Mouse (Mus musculus) intestine, embryonic 16.5 days (tissue): Measurements from ENCODE around the gene Drg2. TPM values are rescaled to one million over a fixed set of nuclear protein-coding genes. Genes with fewer than 3 reads are reported as not detected.
"Not testable (repeated sequence)": the region's sequence is repeated elsewhere in the genome, so short reads cannot be mapped to it uniquely, and the experiment has no call there.

Experiments
- ATAC-seq: fragments of 200-750 bp; cut with Nextera tagmentation; 2 replicates; pipeline ENCODE4 v1.8.0; 2017; ENCODE audit warnings: moderate TSS enrichment, moderate library complexity
- H3K27ac ChIP-seq: fragments of 300-500 bp; sonication (generic); 2 replicates; pipeline ENCODE4 v1.5.1; 2014; ENCODE audit warnings: mild to moderate bottlenecking, low read length
- H3K27me3 ChIP-seq: fragments of 300-500 bp; sonication (generic); replicated peaks from 2 replicates; pipeline ENCODE4 v1.6.1; 2014; ENCODE audit warnings: low read length, control low read depth, mixed read lengths; ENCODE audit not compliant: control insufficient read depth, insufficient read depth
- H3K36me3 ChIP-seq: fragments of 300-500 bp; sonication (generic); 2 replicates; pipeline ENCODE4 v1.6.1; 2014; ENCODE audit warnings: low read length, control low read depth; ENCODE audit not compliant: control insufficient read depth, insufficient read depth
- H3K4me1 ChIP-seq: fragments of 300-500 bp; sonication (generic); 2 replicates; pipeline ENCODE4 v1.6.1; 2014; ENCODE audit warnings: low read length, control low read depth, mixed read lengths; ENCODE audit not compliant: control insufficient read depth, insufficient read depth
- H3K4me2 ChIP-seq: fragments of 300-500 bp; sonication (generic); 2 replicates; pipeline ENCODE4 v1.6.1; 2014; ENCODE audit warnings: low read depth, low read length, control low read depth
- H3K4me3 ChIP-seq: fragments of 300-500 bp; sonication (generic); 2 replicates; pipeline ENCODE4 v1.5.1; 2014; ENCODE audit warnings: mild to moderate bottlenecking, low read length
- H3K9ac ChIP-seq: fragments of 300-500 bp; sonication (generic); 2 replicates; pipeline ENCODE4 v1.6.1; 2014; ENCODE audit warnings: low read depth, low read length
- H3K9me3 ChIP-seq: fragments of 300-500 bp; sonication (generic); 2 replicates; pipeline ENCODE4 v1.6.1; 2016; ENCODE audit warnings: low read length, control low read depth; ENCODE audit not compliant: control insufficient read depth
- WGBS: fragments of 180-500 bp; shearing (Covaris S2); extraction: QIAGEN DNeasy Blood & Tissue Kit; methylation state at CpG from one replicate; pipeline ENCODE4 v1.1.7; 2014; 5-methylcytosine and 5-hydroxymethylcytosine counted together
- polyA plus RNA-seq: library from polyadenylated mRNA; unstranded; fragments of >200 nt; fragmentation: Nextera tagmentation; extraction: Ambion mirVana; gene quantifications from 2 replicates; pipeline ENCODE4 v1.2.1, GENCODE M21; 2015

Gene Drg2
- polyA plus RNA-seq, 1 experiment from 2014 or later = 107 TPM

- no peak for ATAC-seq
- no peak overlapping the region for H3K4me2 ChIP-seq
- H3K4me1 ChIP-seq = peaks cover 11% of the 10 kb centered on the region
- no peak overlapping the region for H3K27ac ChIP-seq
- WGBS = 72% methylated on average over 5 of the region's 6 CpGs
- no peaks in the 10 kb centered on the region for H3K27me3 ChIP-seq
- H3K9ac ChIP-seq = no peak overlapping the region
- H3K4me3 ChIP-seq = no peak overlapping the region
- H3K36me3 ChIP-seq = no peaks in the 10 kb centered on the region; the same call in 1 of the 2 replicates
- no peaks in the 10 kb centered on the region for H3K9me3 ChIP-seq
Observed at GRCm38 (mm10) chr11:60422046-60422668, 32.2 kb upstream of the Drg2 start.

GRCm38 (mm10) chr11:60423006-60423405 is 31.4 kb upstream of the Drg2 start:
- no peak for ATAC-seq
- H3K4me3 ChIP-seq = no peak overlapping the region
- no peak overlapping the region for H3K9ac ChIP-seq
- no peaks in the 10 kb centered on the region for H3K9me3 ChIP-seq
- H3K27ac ChIP-seq = no peak overlapping the region
- H3K27me3 ChIP-seq = no peaks in the 10 kb centered on the region
- peaks cover 2% of the 10 kb centered on the region; the same call in 1 of the 2 replicates for H3K36me3 ChIP-seq
- H3K4me1 ChIP-seq = peaks cover 11% of the 10 kb centered on the region
- 64% methylated on average over 1 of the region's 1 CpGs for WGBS
- no peak overlapping the region for H3K4me2 ChIP-seq

GRCm38 (mm10) chr11:60426417-60426816 is 28.0 kb upstream of the Drg2 start:
- no peaks in the 10 kb centered on the region for H3K9me3 ChIP-seq
- no peaks in the 10 kb centered on the region for H3K27me3 ChIP-seq
- WGBS = 79% methylated on average over 1 of the region's 1 CpGs
- H3K27ac ChIP-seq = peak overlapping the region; percentile 71
- H3K4me1 ChIP-seq = no peaks in the 10 kb centered on the region
- H3K9ac ChIP-seq = no peak overlapping the region
- peaks cover 2% of the 10 kb centered on the region; the same call in 1 of the 2 replicates for H3K36me3 ChIP-seq
- H3K4me3 ChIP-seq = no peak overlapping the region
- peak; percentile 57 for ATAC-seq
- no peak overlapping the region for H3K4me2 ChIP-seq

GRCm38 (mm10) chr11:60427628-60428027 is 26.8 kb upstream of the Drg2 start:
- peak overlapping the region; percentile 11; the same call in 1 of the 2 replicates for H3K9ac ChIP-seq
- H3K4me2 ChIP-seq = no peak overlapping the region
- no peaks in the 10 kb centered on the region for H3K4me1 ChIP-seq
- H3K4me3 ChIP-seq = no peak overlapping the region
- no peaks in the 10 kb centered on the region for H3K27me3 ChIP-seq
- H3K36me3 ChIP-seq = peaks cover 2% of the 10 kb centered on the region
- H3K9me3 ChIP-seq = no peaks in the 10 kb centered on the region
- peak overlapping the region; percentile 71 for H3K27ac ChIP-seq
- WGBS = 67% methylated on average over 3 of the region's 3 CpGs
- ATAC-seq = peak; percentile 85

- no peak overlapping the region for H3K4me2 ChIP-seq
- H3K4me1 ChIP-seq = no peaks in the 10 kb centered on the region
- no peak overlapping the region for H3K27ac ChIP-seq
- ATAC-seq = no peak
- H3K36me3 ChIP-seq = peaks cover 13% of the 10 kb centered on the region
- H3K27me3 ChIP-seq = no peaks in the 10 kb centered on the region
- H3K4me3 ChIP-seq = no peak overlapping the region
- H3K9me3 ChIP-seq = no peaks in the 10 kb centered on the region
- no peak overlapping the region for H3K9ac ChIP-seq
Observed at GRCm38 (mm10) chr11:60433501-60433900, 20.9 kb upstream of the Drg2 start.

GRCm38 (mm10) chr11:60435133-60435532 is 19.3 kb upstream of the Drg2 start:
- ATAC-seq = no peak
- H3K27ac ChIP-seq = no peak overlapping the region
- no peaks in the 10 kb centered on the region for H3K9me3 ChIP-seq
- H3K27me3 ChIP-seq = no peaks in the 10 kb centered on the region
- WGBS = 83% methylated on average over 1 of the region's 1 CpGs
- H3K4me1 ChIP-seq = no peaks in the 10 kb centered on the region
- peaks cover 13% of the 10 kb centered on the region for H3K36me3 ChIP-seq
- no peak overlapping the region for H3K4me3 ChIP-seq
- H3K4me2 ChIP-seq = no peak overlapping the region
- H3K9ac ChIP-seq = no peak overlapping the region

- no peak overlapping the region for H3K4me3 ChIP-seq
- no peaks in the 10 kb centered on the region for H3K27me3 ChIP-seq
- H3K4me1 ChIP-seq = no peaks in the 10 kb centered on the region
- no peak for ATAC-seq
- no peak overlapping the region for H3K27ac ChIP-seq
- no peaks in the 10 kb centered on the region for H3K9me3 ChIP-seq
- 89% methylated on average over 3 of the region's 3 CpGs for WGBS
- no peak overlapping the region for H3K9ac ChIP-seq
- H3K4me2 ChIP-seq = no peak overlapping the region
- peaks cover 15% of the 10 kb centered on the region for H3K36me3 ChIP-seq
Observed at GRCm38 (mm10) chr11:60436618-60437017, 17.8 kb upstream of the Drg2 start.

- not testable (repeated sequence) for H3K27ac ChIP-seq, H3K27me3 ChIP-seq, H3K9ac ChIP-seq, H3K4me3 ChIP-seq, H3K4me2 ChIP-seq, H3K4me1 ChIP-seq, ATAC-seq, H3K9me3 ChIP-seq
- WGBS = 10% methylated on average over 1 of the region's 1 CpGs
- peaks cover 18% of the 10 kb centered on the region for H3K36me3 ChIP-seq
Observed at GRCm38 (mm10) chr11:60439621-60440020, 14.8 kb upstream of the Drg2 start.

- WGBS = 37% methylated on average over 7 of the region's 7 CpGs
- no peaks in the 10 kb centered on the region for H3K4me1 ChIP-seq
- ATAC-seq = no peak
- H3K9me3 ChIP-seq = no peaks in the 10 kb centered on the region
- peaks cover 15% of the 10 kb centered on the region for H3K36me3 ChIP-seq
- no peak overlapping the region for H3K4me2 ChIP-seq
- no peak overlapping the region for H3K27ac ChIP-seq
- no peak overlapping the region for H3K9ac ChIP-seq
- H3K27me3 ChIP-seq = no peaks in the 10 kb centered on the region
- no peak overlapping the region for H3K4me3 ChIP-seq
Observed at GRCm38 (mm10) chr11:60440176-60440575, 14.2 kb upstream of the Drg2 start.

GRCm38 (mm10) chr11:60442896-60443295 is 11.5 kb upstream of the Drg2 start:
- H3K27me3 ChIP-seq = no peaks in the 10 kb centered on the region
- no peak overlapping the region for H3K27ac ChIP-seq
- ATAC-seq = no peak
- H3K36me3 ChIP-seq = peaks cover 7% of the 10 kb centered on the region
- no peak overlapping the region for H3K4me3 ChIP-seq
- WGBS = 88% methylated on average over 6 of the region's 6 CpGs
- no peak overlapping the region for H3K9ac ChIP-seq
- no peaks in the 10 kb centered on the region for H3K9me3 ChIP-seq
- H3K4me1 ChIP-seq = no peaks in the 10 kb centered on the region
- H3K4me2 ChIP-seq = no peak overlapping the region
